Mouse (Mus musculus) heart, embryonic 16.5 days (tissue): Measurements from ENCODE around the gene Slc37a4. TPM values are rescaled to one million over a fixed set of nuclear protein-coding genes. Genes with fewer than 3 reads are reported as not detected.
"Not testable (repeated sequence)": the region's sequence is repeated elsewhere in the genome, so short reads cannot be mapped to it uniquely, and the experiment has no call there.

Source experiments
- ATAC-seq: fragments of 200-750 bp; cut with Nextera tagmentation; replicated peaks from 2 replicates; pipeline ENCODE4 v1.8.0; 2017; ENCODE audit warnings: moderate number of reproducible peaks; ENCODE audit not compliant: insufficient read depth, low FRiP score; ENCODE audit errors: extremely low read depth
- H3K27ac ChIP-seq: fragments of 300-500 bp; sonication (generic); 2 replicates; pipeline ENCODE4 v1.5.1; 2014; ENCODE audit warnings: mild to moderate bottlenecking, low read length, control low read depth, moderate library complexity
- H3K27me3 ChIP-seq: fragments of 300-500 bp; sonication (generic); 2 replicates; pipeline ENCODE4 v1.6.1; 2014; ENCODE audit warnings: low read length, mixed read lengths; ENCODE audit not compliant: control insufficient read depth, insufficient read depth
- H3K36me3 ChIP-seq: fragments of 300-500 bp; sonication (generic); 2 replicates; pipeline ENCODE4 v1.6.1; 2014; ENCODE audit not compliant: control insufficient read depth, insufficient read depth
- H3K4me1 ChIP-seq: fragments of 300-500 bp; sonication (generic); 2 replicates; pipeline ENCODE4 v1.6.1; 2014; ENCODE audit warnings: low read length, mixed read lengths; ENCODE audit not compliant: control insufficient read depth, insufficient read depth
- H3K4me2 ChIP-seq: fragments of 300-500 bp; sonication (generic); 2 replicates; pipeline ENCODE4 v1.6.1; 2014; ENCODE audit warnings: low read depth, mild to moderate bottlenecking, control low read depth, low read length
- H3K4me3 ChIP-seq: fragments of 300-500 bp; sonication (generic); 2 replicates; pipeline ENCODE4 v1.5.1; 2014; ENCODE audit warnings: mild to moderate bottlenecking, control low read depth, low read length
- H3K9ac ChIP-seq: fragments of 300-500 bp; sonication (generic); 2 replicates; pipeline ENCODE4 v1.6.1; 2014; ENCODE audit warnings: low read length, control low read depth
- H3K9me3 ChIP-seq: fragments of 300-500 bp; sonication (generic); replicated peaks from 2 replicates; pipeline ENCODE4 v1.6.1; 2016; ENCODE audit warnings: low read length; ENCODE audit not compliant: control insufficient read depth
- WGBS: fragments of 180-500 bp; shearing (Covaris S2); extraction: QIAGEN DNeasy Blood & Tissue Kit; methylation state at CpG from one replicate; pipeline ENCODE4 v1.1.7; 2014; 5-methylcytosine and 5-hydroxymethylcytosine counted together
- microRNA-seq: library from miRNA; unstranded; fragments of <30 nt; microRNA quantifications from one replicate; pipeline ENCODE4, GENCODE M21; 2017
- polyA plus RNA-seq: library from polyadenylated mRNA; unstranded; fragments of >200 nt; fragmentation: Nextera tagmentation; extraction: Ambion mirVana; gene quantifications from 2 replicates; pipeline ENCODE4 v1.2.1, GENCODE M21; 2015

Gene Slc37a4
- polyA plus RNA-seq, 1 experiment from 2014 or later: 37.8 TPM

DNA sequence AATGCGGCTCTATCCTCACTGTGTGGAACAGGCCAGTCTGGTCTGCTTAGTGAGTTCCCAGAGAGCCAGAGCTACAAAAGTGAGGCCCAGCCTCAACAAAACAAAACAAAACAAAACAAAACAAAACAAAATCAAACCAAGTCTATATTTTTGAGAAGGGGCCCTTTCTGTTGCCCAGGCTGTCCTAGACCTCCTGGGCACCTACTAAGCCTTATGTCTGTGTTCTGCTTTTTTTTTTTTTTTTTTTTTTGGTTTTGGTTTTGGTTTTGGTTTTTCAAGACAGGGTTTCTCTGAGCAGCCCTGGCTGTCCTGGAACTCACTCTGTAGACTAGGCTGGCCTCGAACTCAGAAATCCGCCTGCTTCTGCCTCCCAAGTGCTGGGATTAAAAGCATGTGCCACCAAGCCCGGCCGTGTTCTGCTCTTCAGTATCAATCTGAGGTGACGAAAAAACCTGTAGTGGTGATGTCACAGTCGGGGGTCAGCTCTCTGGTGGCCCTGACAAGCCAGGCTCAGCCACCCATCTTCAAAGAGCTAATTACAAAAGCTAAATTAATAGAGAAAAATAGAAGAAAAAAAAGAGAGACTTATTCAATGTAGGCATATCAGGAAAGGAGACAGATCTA, 47.9 kb downstream of the Slc37a4 start:
- not testable (repeated sequence) for H3K9me3 ChIP-seq, ATAC-seq, H3K36me3 ChIP-seq, H3K9ac ChIP-seq, H3K27me3 ChIP-seq, H3K27ac ChIP-seq, H3K4me1 ChIP-seq, H3K4me2 ChIP-seq, H3K4me3 ChIP-seq
- WGBS: 78% methylated on average over 7 of the region's 7 CpGs

DNA sequence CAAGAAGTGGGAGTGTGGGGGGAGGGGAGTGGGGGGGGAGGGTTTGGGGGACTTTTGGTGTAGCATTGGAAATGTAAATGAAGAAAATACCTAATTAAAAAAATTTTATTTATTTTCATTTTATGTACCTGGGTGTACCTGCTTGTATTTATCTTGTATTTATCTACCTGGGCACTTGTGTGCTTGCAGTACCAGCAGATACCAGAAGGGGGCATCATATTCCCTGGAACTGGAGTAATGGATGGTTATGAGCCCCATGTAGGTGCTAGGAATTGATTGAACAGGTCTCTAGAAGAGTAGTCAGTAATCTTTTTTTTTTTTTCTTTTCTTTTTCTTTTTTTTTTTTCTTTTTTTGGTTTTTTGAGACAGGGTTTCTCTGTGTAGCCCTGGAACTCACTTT, 53.7 kb downstream of the Slc37a4 start:
- Histone ChIP-seq H3K9ac (no peak overlapping the region), H3K27me3 (peaks cover 15% of the 10 kb centered on the region), H3K4me1 (peaks cover 3% of the 10 kb centered on the region; the same call in 1 of the 2 replicates), H3K9me3 (no peaks in the 10 kb centered on the region), H3K4me3 (no peak overlapping the region), H3K36me3 (no peaks in the 10 kb centered on the region), H3K4me2 (no peak overlapping the region), H3K27ac (no peak overlapping the region)
- ATAC-seq: no peak

Small RNAs within 50 kb of the gene (microRNA-seq; reads per million reads assigned to microRNA genes)
- not detected for gene Mir7085

Other genes starting within 250 kb of the Slc37a4 start
- 12.6 and 13.0 TPM in 2 replicates for gene Cbl, start 162.8 kb upstream of the Slc37a4 start, polyA plus RNA-seq
- 0.88 and 2.5 TPM in 2 replicates for gene Ccdc153, start 156.2 kb upstream of the Slc37a4 start, polyA plus RNA-seq
- 0.06 and 0.07 TPM in 2 replicates for gene Pdzd3, start 145.4 kb upstream of the Slc37a4 start, polyA plus RNA-seq
- gene Nlrx1, start 128.3 kb upstream of the Slc37a4 start, polyA plus RNA-seq: 7.3 and 7.9 TPM in 2 replicates
- 1.9 and 2.5 TPM in 2 replicates for gene Abcg4, start 108.2 kb upstream of the Slc37a4 start, polyA plus RNA-seq
- gene Hinfp, start 91.2 kb upstream of the Slc37a4 start, polyA plus RNA-seq: 15.8 and 18.7 TPM in 2 replicates
- gene C2cd2l, start 76.6 kb upstream of the Slc37a4 start, polyA plus RNA-seq: 8.2 and 8.6 TPM in 2 replicates
- gene Dpagt1, start 70.8 kb upstream of the Slc37a4 start, polyA plus RNA-seq: 28.5 and 33.7 TPM in 2 replicates
- 179 and 186 TPM in 2 replicates for gene H2afx, start 62.2 kb upstream of the Slc37a4 start, polyA plus RNA-seq
- gene Hmbs, start 52.6 kb upstream of the Slc37a4 start, polyA plus RNA-seq: 97.2 and 102 TPM in 2 replicates
- gene Vps11, start 35.2 kb upstream of the Slc37a4 start, polyA plus RNA-seq: 20.9 and 23.1 TPM in 2 replicates
- 14.6 and 18.0 TPM in 2 replicates for gene Hyou1, start 17.4 kb upstream of the Slc37a4 start, polyA plus RNA-seq
- 862 and 919 TPM in 2 replicates for gene Rps25, start 10.3 kb downstream of the Slc37a4 start, polyA plus RNA-seq
- gene Trappc4, start 10.7 kb downstream of the Slc37a4 start, polyA plus RNA-seq: 84.4 and 90.3 TPM in 2 replicates
- gene Ccdc84, start 21.7 kb downstream of the Slc37a4 start, polyA plus RNA-seq: 21.3 and 23.5 TPM in 2 replicates
- gene Foxr1, start 44.3 kb downstream of the Slc37a4 start, polyA plus RNA-seq: not detected in 2 replicates
- 0.50 TPM in 1 of 2 replicates, not detected in the other for gene Upk2, start 58.1 kb downstream of the Slc37a4 start, polyA plus RNA-seq
- gene Bcl9l, start 86.0 kb downstream of the Slc37a4 start, polyA plus RNA-seq: 11.1 and 11.3 TPM in 2 replicates
- gene Cxcr5, start 165.0 kb downstream of the Slc37a4 start, polyA plus RNA-seq: 0.17 and 0.35 TPM in 2 replicates
- 9.2 and 10.5 TPM in 2 replicates for gene Ddx6, start 208.0 kb downstream of the Slc37a4 start, polyA plus RNA-seq